Mouse (Mus musculus) small intestine, adult 2 months (tissue): ENCODE data around the gene Xrcc5. TPM values are rescaled to one million over a fixed set of nuclear protein-coding genes. Genes with fewer than 3 reads are reported as not detected.

Experiments used
- H3K27ac ChIP-seq: fragments of 200-500 bp; 2 replicates; pipeline ENCODE4 v1.5.1; 2012; ENCODE audit warnings: low read depth, low read length, control low read depth, inconsistent platforms; ENCODE audit not compliant: insufficient read depth
- H3K27me3 ChIP-seq: fragments of 200-500 bp; 2 replicates; pipeline ENCODE4 v1.6.1; 2012; ENCODE audit warnings: mild to moderate bottlenecking, moderate library complexity, low read length, inconsistent platforms; ENCODE audit not compliant: control insufficient read depth, insufficient read depth
- H3K36me3 ChIP-seq: fragments of 200-500 bp; 2 replicates; pipeline ENCODE4 v1.6.1; 2012; ENCODE audit warnings: mild to moderate bottlenecking, low read length, control low read depth, inconsistent platforms; ENCODE audit not compliant: control insufficient read depth, insufficient read depth
- H3K4me1 ChIP-seq: fragments of 200-500 bp; 2 replicates; pipeline ENCODE4 v1.6.1; 2012; ENCODE audit warnings: low read length, inconsistent platforms, mixed read lengths; ENCODE audit not compliant: control insufficient read depth, insufficient read depth, insufficient read length
- H3K4me3 ChIP-seq: fragments of 200-500 bp; 2 replicates; pipeline ENCODE4 v1.5.1; 2012; ENCODE audit warnings: low read depth, mild to moderate bottlenecking, control low read depth, inconsistent platforms, low read length, moderate library complexity
- CTCF ChIP-seq: fragments of 200-500 bp; IDR thresholded peaks from 2 replicates; pipeline ENCODE4 v1.5.1; 2012; ENCODE audit warnings: low read depth, mild to moderate bottlenecking, control low read depth, inconsistent platforms, low read length, moderate library complexity, mixed read lengths; ENCODE audit not compliant: insufficient replicate concordance, insufficient read length; ENCODE audit errors: extremely low read depth
- POLR2A ChIP-seq: fragments of 200-500 bp; IDR thresholded peaks from 2 replicates; pipeline ENCODE4 v1.6.1; 2012; ENCODE audit warnings: low read depth, mild to moderate bottlenecking, control low read depth, inconsistent platforms, low read length, moderate library complexity
- WGBS: fragments of 180-500 bp; shearing (Covaris S2); methylation state at CpG from one replicate; pipeline ENCODE4 v1.1.7; 2018; 5-methylcytosine and 5-hydroxymethylcytosine counted together
- polyA plus RNA-seq: library from polyadenylated mRNA; depleted of rRNA; stranded (reverse); fragments of >200 nt; gene quantifications from 2 replicates; pipeline ENCODE4 v1.2.3, GENCODE M21; 2012

Gene Xrcc5
- polyA plus RNA-seq, 1 experiment, result 0.57 TPM

DNA sequence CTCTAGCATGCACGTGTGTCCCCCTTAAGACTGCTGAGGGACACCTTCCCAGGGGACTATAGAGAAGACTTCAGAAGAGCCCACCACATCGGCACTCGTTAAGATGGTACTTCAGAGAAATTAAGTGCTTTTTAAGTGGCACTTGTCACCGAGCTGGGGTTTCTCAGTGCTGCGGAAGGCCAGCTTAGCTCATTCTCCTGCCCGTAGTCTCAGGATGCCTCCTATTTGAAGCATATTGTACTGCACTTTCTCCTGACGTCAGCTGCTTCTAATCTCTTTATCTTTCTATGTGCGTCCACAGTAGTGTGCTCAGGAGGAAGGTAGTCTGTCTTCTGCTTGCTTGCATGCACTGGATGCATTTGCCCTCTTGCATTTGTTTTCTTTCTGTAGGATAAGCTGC is 9.2 kb downstream of the Xrcc5 start:
- Histone ChIP-seq H3K4me1 (no peaks in the 10 kb centered on the region), H3K27ac (no peak overlapping the region), H3K27me3 (no peaks in the 10 kb centered on the region), H3K4me3 (no peak overlapping the region), H3K36me3 (peaks cover 3% of the 10 kb centered on the region; the same call in 1 of the 2 replicates)
- no peak for TF ChIP-seq CTCF
- TF ChIP-seq POLR2A, result no peak
- WGBS, result 86% methylated on average over 8 of the region's 8 CpGs

DNA sequence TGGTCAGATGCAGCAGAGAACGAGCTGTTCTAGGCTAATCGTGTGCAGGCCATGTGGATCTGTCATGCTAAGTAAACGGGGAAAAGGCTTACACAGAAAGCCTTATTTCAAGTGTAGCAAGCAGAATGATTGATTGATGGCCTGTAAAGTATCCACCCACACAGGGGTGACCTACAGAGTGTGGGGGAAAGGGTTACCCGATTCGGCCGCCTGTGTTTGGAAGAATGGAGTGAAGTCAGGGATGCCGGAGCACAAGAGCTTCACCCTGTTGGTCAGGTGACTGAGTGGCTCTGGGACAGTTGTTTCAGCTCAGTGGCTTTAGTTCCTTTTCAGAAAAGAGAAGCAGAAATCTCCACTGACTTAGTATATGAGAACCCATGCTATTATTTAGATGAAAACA is 9.7 kb downstream of the Xrcc5 start:
- 82% methylated on average over 7 of the region's 7 CpGs for WGBS
- peaks cover 3% of the 10 kb centered on the region; the same call in 1 of the 2 replicates for H3K36me3 ChIP-seq
- H3K4me3 ChIP-seq, result no peak overlapping the region
- TF ChIP-seq CTCF (no peak), POLR2A (no peak)
- H3K27ac ChIP-seq, result no peak overlapping the region
- H3K4me1 ChIP-seq, result no peaks in the 10 kb centered on the region
- no peaks in the 10 kb centered on the region for H3K27me3 ChIP-seq

DNA sequence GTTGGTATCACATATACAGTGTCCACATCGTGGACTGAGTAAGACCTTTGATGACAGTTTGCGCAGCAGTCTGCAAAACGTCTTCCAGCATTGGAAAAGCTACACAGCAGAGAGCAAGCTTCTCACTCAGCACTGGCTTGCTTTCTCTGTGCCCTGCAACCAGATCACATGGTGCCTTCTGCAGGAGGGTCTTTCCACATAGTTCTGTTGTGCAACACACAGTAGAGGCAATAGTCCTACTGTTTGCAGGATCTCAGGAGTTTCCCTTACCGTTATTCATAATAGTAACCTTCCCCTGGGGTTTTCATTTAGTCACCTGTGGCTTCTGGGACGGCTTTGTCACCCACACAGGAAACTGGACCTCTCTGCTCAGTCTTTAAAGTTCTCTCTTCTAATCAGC is 13.5 kb downstream of the Xrcc5 start:
- 89% methylated on average over 5 of the region's 5 CpGs for WGBS
- TF ChIP-seq CTCF (no peak), POLR2A (no peak)
- H3K4me1 ChIP-seq, result no peaks in the 10 kb centered on the region
- no peak overlapping the region for H3K4me3 ChIP-seq
- no peaks in the 10 kb centered on the region for H3K27me3 ChIP-seq
- H3K36me3 ChIP-seq, result peaks cover 3% of the 10 kb centered on the region; the same call in 1 of the 2 replicates
- no peak overlapping the region for H3K27ac ChIP-seq

DNA sequence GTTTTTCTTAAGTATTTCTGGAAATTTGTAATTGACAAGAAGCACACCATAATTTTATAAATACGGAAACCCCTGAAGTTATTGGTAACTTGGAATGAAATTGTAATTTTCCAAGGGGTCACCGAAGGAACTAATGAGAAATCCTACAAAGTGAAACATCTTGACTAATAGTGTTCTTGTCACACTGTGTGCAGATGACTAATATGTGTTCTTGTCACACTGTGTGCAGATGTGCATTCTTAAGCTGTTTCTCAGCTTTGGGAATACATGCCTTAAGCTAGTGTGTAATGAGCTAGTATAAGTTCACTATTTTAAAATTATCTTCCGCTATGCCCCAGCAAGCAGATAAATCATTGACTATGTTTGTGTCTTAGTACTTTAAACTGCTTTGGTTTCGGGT is 16.0 kb downstream of the Xrcc5 start:
- H3K27me3 ChIP-seq, result no peaks in the 10 kb centered on the region
- H3K27ac ChIP-seq, result no peak overlapping the region
- WGBS, result 92% methylated on average over 4 of the region's 4 CpGs
- H3K4me1 ChIP-seq, result no peaks in the 10 kb centered on the region
- TF ChIP-seq POLR2A (no peak), CTCF (no peak)
- H3K36me3 ChIP-seq, result peaks cover 7% of the 10 kb centered on the region; the same call in 1 of the 2 replicates
- no peak overlapping the region for H3K4me3 ChIP-seq

DNA sequence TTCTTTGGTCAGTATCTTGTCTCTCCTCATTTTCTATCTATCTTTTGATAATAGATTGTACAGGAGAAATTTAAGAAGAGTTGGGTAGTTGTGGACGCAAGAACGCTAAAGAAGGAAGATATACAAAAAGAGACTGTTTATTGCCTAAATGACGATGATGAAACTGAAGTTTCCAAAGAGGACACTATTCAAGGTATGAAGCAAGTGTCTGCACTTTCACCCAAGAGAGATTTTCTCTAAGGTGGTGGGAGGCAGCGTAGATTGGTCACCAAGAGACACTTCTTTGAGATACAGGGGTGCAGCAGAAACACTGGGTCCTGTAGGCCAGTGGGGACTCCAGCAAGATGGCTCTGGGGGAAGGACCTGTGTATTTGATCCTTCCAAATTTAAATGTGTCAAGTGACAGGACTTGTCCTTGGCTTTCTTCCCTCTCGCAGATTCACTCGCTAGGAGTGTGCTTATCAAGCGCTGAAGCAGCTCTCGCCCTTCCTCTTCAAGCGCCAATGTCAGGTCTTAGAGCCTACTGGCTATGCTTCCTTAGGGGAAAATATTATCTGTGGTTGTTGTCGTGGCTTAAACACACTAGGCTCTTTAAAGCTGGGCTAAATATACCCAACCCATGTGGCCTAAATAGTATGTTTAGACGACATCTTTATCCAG is 19.1 kb downstream of the Xrcc5 start:
- Histone ChIP-seq H3K4me3 (no peak overlapping the region), H3K27me3 (no peaks in the 10 kb centered on the region), H3K27ac (no peak overlapping the region), H3K36me3 (peaks cover 4% of the 10 kb centered on the region; the same call in 1 of the 2 replicates), H3K4me1 (no peaks in the 10 kb centered on the region)
- TF ChIP-seq CTCF (no peak), POLR2A (no peak)
- 92% methylated on average over 11 of the region's 11 CpGs for WGBS

DNA sequence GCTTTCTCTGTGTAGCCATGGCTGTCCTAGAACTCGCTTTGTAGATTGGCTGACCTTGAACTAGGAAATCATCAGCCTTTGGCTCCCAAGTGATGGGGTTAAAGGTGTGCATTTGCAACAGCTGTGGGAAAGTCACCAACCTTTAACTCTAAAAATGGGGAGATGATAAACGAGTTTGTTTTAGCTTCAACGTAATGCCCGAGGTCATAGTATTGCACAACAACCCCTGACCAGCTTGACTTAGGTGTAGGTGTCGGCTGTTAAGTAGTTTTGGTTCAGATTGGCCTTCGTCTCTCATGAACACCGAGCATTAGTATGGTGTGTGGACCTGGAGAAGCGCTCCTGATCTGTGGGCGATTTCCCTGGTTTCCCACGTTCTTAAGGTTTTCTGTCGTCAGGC is 27.6 kb downstream of the Xrcc5 start:
- Histone ChIP-seq H3K27ac (no peak overlapping the region), H3K4me1 (no peaks in the 10 kb centered on the region), H3K4me3 (no peak overlapping the region), H3K27me3 (no peaks in the 10 kb centered on the region), H3K36me3 (peaks cover 10% of the 10 kb centered on the region; the same call in 1 of the 2 replicates)
- no peak for TF ChIP-seq POLR2A
- no peak for TF ChIP-seq CTCF
- WGBS, result 82% methylated on average over 11 of the region's 11 CpGs

DNA sequence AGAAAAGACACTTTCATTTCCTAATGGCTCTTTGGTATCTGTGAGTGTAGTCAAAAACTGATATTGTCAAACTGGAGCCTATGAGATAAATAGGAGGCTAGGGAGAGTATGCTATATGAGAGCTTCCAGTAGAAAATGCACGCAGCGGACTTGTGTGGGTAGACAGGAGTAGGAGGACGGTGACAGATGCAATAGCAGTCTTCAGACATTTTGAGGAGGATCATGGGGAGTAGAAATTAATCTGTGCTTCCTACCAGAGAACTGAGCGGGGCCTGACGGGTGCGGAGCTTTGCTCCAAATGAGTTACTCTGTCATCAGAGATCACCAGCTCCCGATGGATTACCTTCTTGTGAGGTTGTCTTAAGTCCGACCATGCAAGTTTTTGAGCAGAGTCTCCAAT is 29.6 kb downstream of the Xrcc5 start:
- WGBS, result 96% methylated on average over 8 of the region's 8 CpGs
- peaks cover 9% of the 10 kb centered on the region; the same call in 1 of the 2 replicates for H3K36me3 ChIP-seq
- H3K4me1 ChIP-seq, result no peaks in the 10 kb centered on the region
- TF ChIP-seq CTCF (no peak), POLR2A (no peak)
- H3K4me3 ChIP-seq, result no peak overlapping the region
- no peak overlapping the region for H3K27ac ChIP-seq
- no peaks in the 10 kb centered on the region for H3K27me3 ChIP-seq
